Mouse (Mus musculus) ES-E14 (cell line): ENCODE results near the gene Dpysl5. TPM values are rescaled to one million over a fixed set of nuclear protein-coding genes. Genes with fewer than 3 reads are reported as not detected.

Experiments
- DNase-seq: peaks from one replicate; pipeline ENCODE4 v3.0.0-alpha.2; 2013; ENCODE audit warnings: low read depth, low spot score
- H3K27ac ChIP-seq: 2 replicates; pipeline ENCODE4 v1.5.1; 2012; ENCODE audit warnings: low read depth, mild to moderate bottlenecking, low read length, moderate library complexity, mixed read lengths; ENCODE audit not compliant: poor library complexity, insufficient read depth, severe bottlenecking
- H3K36me3 ChIP-seq: 2 replicates; pipeline ENCODE4 v1.6.1; 2012; ENCODE audit warnings: mild to moderate bottlenecking, low read length, moderate library complexity, mixed read lengths; ENCODE audit not compliant: control insufficient read depth, poor library complexity, insufficient read depth, severe bottlenecking
- H3K4me1 ChIP-seq, 2 experiments: fragments of 150-350 bp in 1 of 2; sonication (generic) in 1 of 2; 2 replicates each; pipeline ENCODE4 v1.6.1; 2012; ENCODE audit warnings: low read length in 2 of 2, mild to moderate bottlenecking in 1 of 2, mixed read lengths in 1 of 2; ENCODE audit not compliant: control insufficient read depth in 2 of 2, insufficient read depth in 2 of 2, poor library complexity in 1 of 2
- H3K4me3 ChIP-seq, 2 experiments: fragments of 150-350 bp in 1 of 2; sonication (generic) in 1 of 2; 2 replicates each; pipeline ENCODE4 v1.5.1; 2012; ENCODE audit warnings: low read length in 2 of 2, low read depth in 1 of 2, mild to moderate bottlenecking in 1 of 2, mixed read lengths in 1 of 2; ENCODE audit not compliant: insufficient read depth in 1 of 2, poor library complexity in 1 of 2, severe bottlenecking in 1 of 2
- H3K9ac ChIP-seq: 2 replicates; pipeline ENCODE4 v1.6.1; 2012; ENCODE audit warnings: low read depth, mild to moderate bottlenecking, low read length, mixed read lengths; ENCODE audit not compliant: poor library complexity, insufficient read depth, severe bottlenecking
- H3K9me3 ChIP-seq: fragments of 150-350 bp; sonication (generic); 2 replicates; pipeline ENCODE4 v1.6.1; 2012; ENCODE audit warnings: low read depth, mild to moderate bottlenecking, low read length; ENCODE audit not compliant: control insufficient read depth, insufficient read depth
- CHD2 ChIP-seq: IDR thresholded peaks from 2 replicates; pipeline ENCODE4 v1.6.1; 2014; ENCODE audit warnings: mild to moderate bottlenecking, low read depth, low read length, inconsistent platforms
- HCFC1 ChIP-seq: IDR thresholded peaks from 2 replicates; pipeline ENCODE4 v1.6.1; 2012; ENCODE audit warnings: low read length, inconsistent platforms, borderline replicate concordance; ENCODE audit not compliant: insufficient read depth
- MAFK ChIP-seq: IDR thresholded peaks from 2 replicates; pipeline ENCODE4 v1.6.1; 2014; ENCODE audit warnings: mild to moderate bottlenecking, low read depth, low read length, inconsistent platforms; ENCODE audit not compliant: insufficient read depth
- ZC3H11A ChIP-seq: IDR thresholded peaks from 2 replicates; pipeline ENCODE4 v1.6.1; 2012; ENCODE audit warnings: low read depth, mild to moderate bottlenecking, inconsistent platforms, low read length, borderline replicate concordance
- ZNF384 ChIP-seq: IDR thresholded peaks from 2 replicates; pipeline ENCODE4 v1.6.1; 2012; ENCODE audit warnings: low read depth, low read length, inconsistent platforms
- in situ Hi-C, 2 experiments: fragments of 600-800 bp; cut with MboI; formaldehyde crosslinking; loops; one replicate each; pipeline ENCODE4 v1.15.1; 2025; ENCODE audit warnings: low sequenced_read_pairs in 2 of 2, inconsistent platforms in 1 of 2; ENCODE audit not compliant: unreplicated experiment in 2 of 2
- total RNA-seq: library from RNA; depleted of rRNA; stranded (reverse); fragments of 300-350 nt; gene quantifications from 2 replicates; pipeline ENCODE4 v1.2.3, GENCODE M21; 2012

Dpysl5 gene
- total RNA-seq, 1 experiment = 5.3 TPM

GRCm38 (mm10) chr5:30712002-30712390, 632 bp downstream of the Dpysl5 start:
- in situ Hi-C loops = no loop called here
- Histone ChIP-seq H3K36me3 (no peaks in the 10 kb centered on the region), H3K4me3 (peak overlapping the region; percentile 67 to 88), H3K4me1 (peaks cover 2 to 7% of the 10 kb centered on the region in 2 experiments; a peak in 1 of 4 replicates), H3K9me3 (no peaks in the 10 kb centered on the region), H3K27ac (no peak overlapping the region), H3K9ac (peak overlapping the region; percentile 42)
- TF ChIP-seq HCFC1 (no peak), ZC3H11A (no peak), ZNF384 (no peak), CHD2 (no peak), MAFK (no peak)
- DNase-seq = peak; percentile 46

- in situ Hi-C loops = no loop called here
- Histone ChIP-seq H3K4me3 (peak overlapping the region; percentile 67 to 88), H3K9me3 (no peaks in the 10 kb centered on the region), H3K27ac (no peak overlapping the region), H3K36me3 (no peaks in the 10 kb centered on the region), H3K4me1 (peaks cover 2 to 7% of the 10 kb centered on the region in 2 experiments; a peak in 1 of 4 replicates), H3K9ac (peak overlapping the region; percentile 42)
- DNase-seq = peak; percentile 54
- TF ChIP-seq HCFC1 = no peak
- no peak for TF ChIP-seq ZC3H11A
- no peak for TF ChIP-seq CHD2
- TF ChIP-seq MAFK = no peak
Measured at GRCm38 (mm10) chr5:30712441-30713298, 1.3 kb downstream of the Dpysl5 start.

DNA sequence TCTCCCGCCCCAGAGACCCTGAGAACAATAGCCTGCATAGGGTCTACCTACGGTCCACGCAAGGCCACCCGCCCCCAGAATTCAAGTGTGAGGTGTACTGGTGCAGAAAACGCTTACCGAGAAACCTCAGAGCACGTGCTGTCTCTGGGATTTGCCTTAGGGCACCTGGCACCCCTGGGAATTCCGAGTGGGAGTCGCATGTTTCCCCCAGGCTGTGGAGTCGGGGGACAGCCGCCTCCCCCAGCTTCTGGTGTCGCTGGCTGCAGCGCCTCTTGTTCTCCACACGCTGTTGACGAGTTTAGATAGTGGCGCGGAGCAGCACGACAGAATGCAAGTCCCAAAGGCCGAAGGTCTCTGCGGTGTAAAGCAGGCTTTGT, 1.9 kb downstream of the Dpysl5 start:
- TF ChIP-seq HCFC1 = no peak
- no peak for TF ChIP-seq CHD2
- no peak for TF ChIP-seq ZNF384
- no peak for TF ChIP-seq MAFK
- TF ChIP-seq ZC3H11A = no peak
- in situ Hi-C loops = no loop called here
- Histone ChIP-seq H3K27ac (no peak overlapping the region), H3K9ac (peak overlapping the region; percentile 37; the same call in 1 of the 2 replicates), H3K9me3 (no peaks in the 10 kb centered on the region), H3K4me1 (peaks cover 2 to 7% of the 10 kb centered on the region in 2 experiments; a peak in 1 of 4 replicates), H3K4me3 (peak overlapping the region; percentile 67 to 88), H3K36me3 (peaks cover 2% of the 10 kb centered on the region; the same call in 1 of the 2 replicates)
- DNase-seq = no peak

DNA sequence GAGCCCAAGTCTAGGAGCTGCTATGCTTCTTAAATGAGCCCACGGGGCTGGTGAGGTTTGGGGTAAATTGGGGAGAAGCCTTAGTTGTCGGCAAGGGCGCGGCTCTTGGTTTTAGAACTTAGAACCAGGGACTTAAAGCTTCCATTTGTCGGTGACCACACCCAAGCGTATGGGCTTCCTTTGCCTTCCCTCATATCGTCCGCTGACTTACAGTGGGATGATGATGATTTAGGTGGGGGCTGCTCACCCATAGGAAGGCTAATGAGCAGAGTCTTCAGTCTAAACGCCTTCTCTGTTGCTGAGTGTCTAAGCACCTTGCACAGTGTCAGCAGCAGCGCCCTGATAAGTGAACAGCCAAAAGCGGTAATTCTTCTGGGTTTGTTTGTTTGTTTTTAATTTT, 2.3 kb downstream of the Dpysl5 start:
- Histone ChIP-seq H3K4me1 (peaks cover 2 to 7% of the 10 kb centered on the region in 2 experiments; a peak in 1 of 4 replicates), H3K27ac (no peak overlapping the region), H3K4me3 (peak overlapping the region; percentile 67 to 88), H3K9me3 (no peaks in the 10 kb centered on the region), H3K36me3 (peaks cover 2% of the 10 kb centered on the region; the same call in 1 of the 2 replicates), H3K9ac (0 out of 2 replicates have a peak overlapping the region, but pooled peaks have one; percentile 37)
- in situ Hi-C loops = no loop called here
- no peak for TF ChIP-seq ZNF384
- TF ChIP-seq MAFK = no peak
- no peak for TF ChIP-seq CHD2
- TF ChIP-seq ZC3H11A = no peak
- TF ChIP-seq HCFC1 = no peak
- DNase-seq = no peak
